Mouse (Mus musculus): ENCODE measurements around the gene Epn3. TPM values are rescaled to one million over a fixed set of nuclear protein-coding genes. Genes with fewer than 3 reads are reported as not detected.

Gene Epn3
- polyA plus RNA-seq, 1 experiment from 2014 or later, result 1.1 TPM

GRCm38 (mm10) chr11:94444829-94445228 is 54.9 kb downstream of the Epn3 start:
- ATAC-seq (ENCODE audit: low FRiP score), result no peak

DNA sequence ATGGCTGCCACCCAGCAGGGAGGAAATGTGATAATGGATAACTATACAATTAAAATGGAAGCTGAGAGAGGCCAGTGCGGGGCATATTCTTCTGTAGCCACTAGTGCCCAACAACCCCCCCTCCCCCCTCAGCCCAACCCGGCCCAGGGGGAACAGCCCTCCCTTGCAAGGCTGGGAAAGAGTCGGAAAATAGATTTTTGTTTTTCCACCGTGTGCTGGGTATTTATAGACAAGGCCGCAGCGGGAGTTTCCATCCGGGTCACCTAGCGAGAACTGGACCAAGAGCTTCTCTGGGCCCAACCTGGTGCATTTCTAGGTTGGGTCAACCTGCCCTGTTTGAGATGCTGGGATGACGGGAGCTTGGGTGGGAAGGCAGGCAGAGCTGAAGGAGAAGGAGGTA is 58.0 kb downstream of the Epn3 start:
- Histone ChIP-seq H3K9me3 (replicated peaks) (no peaks in the 10 kb centered on the region), H3K9ac (replicated peaks) (no peak overlapping the region), H3K4me2 (no peak overlapping the region), H3K4me1 (peaks cover 50% of the 10 kb centered on the region), H3K36me3 (peaks cover 19% of the 10 kb centered on the region), H3K27ac (replicated peaks) (no peak overlapping the region), H3K27me3 (replicated peaks) (no peaks in the 10 kb centered on the region), H3K4me3 (replicated peaks) (no peak overlapping the region)
- 62% methylated on average over 9 of the region's 9 CpGs for WGBS
- ATAC-seq (ENCODE audit: low FRiP score), result no peak

More at GRCm38 (mm10) chr11:94444829-94445228, 54.9 kb downstream of the Epn3 start:
- WGBS, result 35% methylated on average over 5 of the region's 5 CpGs
- Histone ChIP-seq H3K27me3 (replicated peaks) (no peaks in the 10 kb centered on the region), H3K4me2 (no peak overlapping the region), H3K27ac (replicated peaks) (0 out of 2 replicates have a peak overlapping the region, but pooled peaks have one; percentile 37), H3K36me3 (0 out of 2 replicates have a peak, but pooled peaks cover 5% of the 10 kb centered on the region), H3K4me3 (replicated peaks) (no peak overlapping the region), H3K4me1 (peaks cover 59% of the 10 kb centered on the region), H3K9ac (replicated peaks) (no peak overlapping the region), H3K9me3 (replicated peaks) (no peaks in the 10 kb centered on the region)

DNA sequence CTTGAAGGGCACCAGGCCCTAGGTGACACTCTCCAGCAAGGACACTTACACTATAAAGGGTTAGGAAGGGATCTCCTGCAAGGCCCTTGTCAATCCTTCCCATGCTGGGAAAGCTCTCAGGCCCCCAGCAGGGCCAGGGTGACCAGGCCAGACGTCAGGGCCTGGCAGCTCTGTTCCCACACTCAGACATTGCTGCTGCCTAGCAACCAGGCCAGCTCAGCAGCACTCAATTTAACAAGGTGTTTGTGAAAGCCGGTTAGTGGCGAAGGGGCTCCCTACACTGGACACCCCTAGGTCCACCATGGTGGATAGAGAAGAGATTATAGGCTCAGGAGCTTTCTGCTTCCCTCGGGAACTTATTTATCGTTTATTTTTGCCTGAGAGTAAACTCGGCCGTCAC is 58.7 kb downstream of the Epn3 start:
- no peaks in the 10 kb centered on the region for H3K9me3 ChIP-seq (replicated peaks)
- 0 out of 2 replicates have a peak overlapping the region, but pooled peaks have one; percentile 14 for H3K27ac ChIP-seq (replicated peaks)
- H3K4me3 ChIP-seq (replicated peaks), result no peak overlapping the region
- no peak overlapping the region for H3K9ac ChIP-seq (replicated peaks)
- peaks cover 19% of the 10 kb centered on the region for H3K36me3 ChIP-seq
- peak; percentile 6; the same call in 1 of the 2 replicates for ATAC-seq (ENCODE audit: low FRiP score)
- H3K27me3 ChIP-seq (replicated peaks), result no peaks in the 10 kb centered on the region
- 46% methylated on average over 7 of the region's 7 CpGs for WGBS
- H3K4me1 ChIP-seq, result peaks cover 49% of the 10 kb centered on the region
- no peak overlapping the region for H3K4me2 ChIP-seq

DNA sequence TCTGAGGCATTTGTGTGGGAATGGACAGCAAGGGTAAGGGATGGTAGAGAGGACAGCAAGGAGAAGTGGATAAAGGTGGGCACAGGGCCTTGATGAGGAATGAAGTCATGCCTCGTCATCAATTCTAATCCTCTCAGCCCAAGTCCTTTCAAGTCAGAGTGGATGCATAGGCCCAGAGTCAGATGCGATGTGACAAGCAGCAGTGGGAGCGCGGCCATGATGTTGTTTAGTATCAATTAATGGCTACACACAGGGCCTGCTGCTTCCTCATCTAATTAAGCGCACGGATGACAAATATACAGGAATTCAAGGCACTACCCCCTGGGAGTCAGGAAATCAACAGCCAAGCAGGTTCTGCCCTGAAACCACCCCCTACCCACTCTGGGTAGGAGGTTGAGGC is 59.4 kb downstream of the Epn3 start:
- no peak overlapping the region for H3K9ac ChIP-seq (replicated peaks)
- H3K9me3 ChIP-seq (replicated peaks), result no peaks in the 10 kb centered on the region
- H3K27me3 ChIP-seq (replicated peaks), result no peaks in the 10 kb centered on the region
- no peak for ATAC-seq (ENCODE audit: low FRiP score)
- WGBS, result 34% methylated on average over 6 of the region's 6 CpGs
- H3K4me1 ChIP-seq, result peaks cover 42% of the 10 kb centered on the region
- no peak overlapping the region for H3K4me2 ChIP-seq
- no peak overlapping the region for H3K4me3 ChIP-seq (replicated peaks)
- H3K27ac ChIP-seq (replicated peaks), result 0 out of 2 replicates have a peak overlapping the region, but pooled peaks have one; percentile 14
- H3K36me3 ChIP-seq, result peaks cover 19% of the 10 kb centered on the region

Other genes with a start within 250 kb of the Epn3 start
- not detected in 2 replicates for gene Gm21885, start 218.1 kb downstream of the Epn3 start, polyA plus RNA-seq (2015; fragmentation: Nextera tagmentation; extraction: Ambion mirVana)
- gene Luc7l3, start 178.0 kb downstream of the Epn3 start, polyA plus RNA-seq (2015; fragmentation: Nextera tagmentation; extraction: Ambion mirVana), result 124 and 133 TPM in 2 replicates
- gene Ankrd40, start 172.0 kb downstream of the Epn3 start, polyA plus RNA-seq (2015; fragmentation: Nextera tagmentation; extraction: Ambion mirVana), result 12.5 and 17.7 TPM in 2 replicates
- gene Abcc3, start 107.0 kb downstream of the Epn3 start, polyA plus RNA-seq (2015; fragmentation: Nextera tagmentation; extraction: Ambion mirVana), result 1.1 and 1.7 TPM in 2 replicates
- 12.8 and 14.7 TPM in 2 replicates for gene Cacna1g, start 25.8 kb downstream of the Epn3 start, polyA plus RNA-seq (2015; fragmentation: Nextera tagmentation; extraction: Ambion mirVana)
- 0.28 and 0.42 TPM in 2 replicates for gene Spata20, start 13.8 kb downstream of the Epn3 start, polyA plus RNA-seq (2015; fragmentation: Nextera tagmentation; extraction: Ambion mirVana)
- gene Mycbpap, start 21.8 kb upstream of the Epn3 start, polyA plus RNA-seq (2015; fragmentation: Nextera tagmentation; extraction: Ambion mirVana), result 2.0 and 2.8 TPM in 2 replicates
- gene Rsad1, start 49.3 kb upstream of the Epn3 start, polyA plus RNA-seq (2015; fragmentation: Nextera tagmentation; extraction: Ambion mirVana), result 9.4 and 10.4 TPM in 2 replicates
- 1.2 and 1.8 TPM in 2 replicates for gene Chad, start 65.1 kb upstream of the Epn3 start, polyA plus RNA-seq (2015; fragmentation: Nextera tagmentation; extraction: Ambion mirVana)
- gene Acsf2, start 101.9 kb upstream of the Epn3 start, polyA plus RNA-seq (2015; fragmentation: Nextera tagmentation; extraction: Ambion mirVana), result 1.1 and 3.2 TPM in 2 replicates
- 148 and 163 TPM in 2 replicates for gene Lrrc59, start 129.8 kb upstream of the Epn3 start, polyA plus RNA-seq (2015; fragmentation: Nextera tagmentation; extraction: Ambion mirVana)
- 146 and 154 TPM in 2 replicates for gene Mrpl27, start 153.8 kb upstream of the Epn3 start, polyA plus RNA-seq (2015; fragmentation: Nextera tagmentation; extraction: Ambion mirVana)
- 2.3 and 5.3 TPM in 2 replicates for gene Eme1, start 154.0 kb upstream of the Epn3 start, polyA plus RNA-seq (2015; fragmentation: Nextera tagmentation; extraction: Ambion mirVana)
- 15.4 and 16.8 TPM in 2 replicates for gene Xylt2, start 177.5 kb upstream of the Epn3 start, polyA plus RNA-seq (2015; fragmentation: Nextera tagmentation; extraction: Ambion mirVana)
- gene Gm11541, start 204.5 kb upstream of the Epn3 start, polyA plus RNA-seq (2015; fragmentation: Nextera tagmentation; extraction: Ambion mirVana), result 0.24 TPM in 1 of 2 replicates, not detected in the other
- not detected in 2 replicates for gene Cdc34b, start 241.8 kb upstream of the Epn3 start, polyA plus RNA-seq (2015; fragmentation: Nextera tagmentation; extraction: Ambion mirVana)